Mouse (Mus musculus): ENCODE results near the gene Mturn. TPM values are rescaled to one million over a fixed set of nuclear protein-coding genes. Genes with fewer than 3 reads are reported as not detected.

Mturn gene
- total and polyA plus RNA-seq, 3 experiments: 0.96 to 3.2 (median 1.9) TPM

GRCm38 (mm10) chr6:54669868-54670267 lies 11.6 kb upstream of the Mturn start:
- Histone ChIP-seq H3K27me3 (ENCODE audit: insufficient read depth, low read length) (peaks cover 10% of the 10 kb centered on the region), H3K4me1 (ENCODE audit: insufficient read depth, low read depth, low read length) (no peaks in the 10 kb centered on the region), H3K4me3 (ENCODE audit: low read depth, low read length) (no peak overlapping the region), H3K36me3 (replicated peaks) (no peaks in the 10 kb centered on the region), H3K9me3 (replicated peaks) (no peaks in the 10 kb centered on the region)
- ATAC-seq (ENCODE audit: extremely low read depth, insufficient number of reproducible peaks, low FRiP score, poor library complexity, severe bottlenecking) (no peak), DNase-seq (ENCODE audit: low spot score) (no peak)
- TF ChIP-seq GATA2 (IDR thresholded peaks at IDR 0.05; ENCODE audit: borderline replicate concordance, low read depth, low read length) (no peak), CTCF (IDR thresholded peaks at IDR 0.05; ENCODE audit: low read depth, low read length) (no peak), POLR2AphosphoS5 (IDR thresholded peaks at IDR 0.05; ENCODE audit: insufficient replicate concordance, low read depth, low read length) (no peak), TAL1 (conservative IDR thresholded peaks at IDR 0.05; ENCODE audit: low read depth, low read length) (no peak), GATA1 (IDR thresholded peaks at IDR 0.05; ENCODE audit: borderline replicate concordance, low read length) (no peak)

- ATAC-seq (ENCODE audit: extremely low read depth, insufficient number of reproducible peaks, low FRiP score, poor library complexity, severe bottlenecking) (no peak), DNase-seq (ENCODE audit: low spot score) (no peak)
- Histone ChIP-seq H3K9me3 (replicated peaks) (no peaks in the 10 kb centered on the region), H3K4me1 (ENCODE audit: insufficient read depth, low read depth, low read length) (no peaks in the 10 kb centered on the region), H3K27me3 (ENCODE audit: insufficient read depth, low read length) (peaks cover 10% of the 10 kb centered on the region), H3K4me3 (ENCODE audit: low read depth, low read length) (no peak overlapping the region), H3K36me3 (replicated peaks) (no peaks in the 10 kb centered on the region)
- TF ChIP-seq GATA2 (IDR thresholded peaks at IDR 0.05; ENCODE audit: borderline replicate concordance, low read depth, low read length) (no peak), TAL1 (conservative IDR thresholded peaks at IDR 0.05; ENCODE audit: low read depth, low read length) (no peak), POLR2AphosphoS5 (IDR thresholded peaks at IDR 0.05; ENCODE audit: insufficient replicate concordance, low read depth, low read length) (no peak), GATA1 (IDR thresholded peaks at IDR 0.05; ENCODE audit: borderline replicate concordance, low read length) (no peak), CTCF (IDR thresholded peaks at IDR 0.05; ENCODE audit: low read depth, low read length) (no peak)
Observed at GRCm38 (mm10) chr6:54672901-54673300, 8.5 kb upstream of the Mturn start.

GRCm38 (mm10) chr6:54679686-54680085 lies 1.7 kb upstream of the Mturn start:
- Histone ChIP-seq H3K4me1 (ENCODE audit: insufficient read depth, low read depth, low read length) (peaks cover 22% of the 10 kb centered on the region), H3K4me3 (ENCODE audit: low read depth, low read length) (no peak overlapping the region), H3K27me3 (ENCODE audit: insufficient read depth, low read length) (peaks cover 18% of the 10 kb centered on the region), H3K9me3 (replicated peaks) (no peaks in the 10 kb centered on the region), H3K36me3 (replicated peaks) (no peaks in the 10 kb centered on the region)
- ATAC-seq (ENCODE audit: extremely low read depth, insufficient number of reproducible peaks, low FRiP score, poor library complexity, severe bottlenecking): no peak
- DNase-seq (ENCODE audit: low spot score): no peak
- TF ChIP-seq GATA1 (IDR thresholded peaks at IDR 0.05; ENCODE audit: borderline replicate concordance, low read length) (no peak), GATA2 (IDR thresholded peaks at IDR 0.05; ENCODE audit: borderline replicate concordance, low read depth, low read length) (no peak), POLR2AphosphoS5 (IDR thresholded peaks at IDR 0.05; ENCODE audit: insufficient replicate concordance, low read depth, low read length) (no peak), CTCF (IDR thresholded peaks at IDR 0.05; ENCODE audit: low read depth, low read length) (no peak), TAL1 (conservative IDR thresholded peaks at IDR 0.05; ENCODE audit: low read depth, low read length) (0 out of 2 replicates have a peak, but pooled peaks have one; percentile 16)

GRCm38 (mm10) chr6:54681746-54682428 lies 463 bp downstream of the Mturn start:
- peak; percentile 20 for DNase-seq (ENCODE audit: low spot score)
- Histone ChIP-seq H3K9me3 (replicated peaks) (no peaks in the 10 kb centered on the region), H3K27me3 (ENCODE audit: insufficient read depth, low read length) (peaks cover 18% of the 10 kb centered on the region), H3K36me3 (replicated peaks) (no peaks in the 10 kb centered on the region), H3K4me1 (ENCODE audit: insufficient read depth, low read depth, low read length) (peaks cover 34% of the 10 kb centered on the region), H3K4me3 (ENCODE audit: low read depth, low read length) (peak overlapping the region; percentile 87)
- TF ChIP-seq CTCF (IDR thresholded peaks at IDR 0.05; ENCODE audit: low read depth, low read length): no peak
- TF ChIP-seq GATA1 (IDR thresholded peaks at IDR 0.05; ENCODE audit: borderline replicate concordance, low read length): no peak
- TF ChIP-seq POLR2AphosphoS5 (IDR thresholded peaks at IDR 0.05; ENCODE audit: insufficient replicate concordance, low read depth, low read length): no peak
- TF ChIP-seq GATA2 (IDR thresholded peaks at IDR 0.05; ENCODE audit: borderline replicate concordance, low read depth, low read length): no peak
- no peak for TF ChIP-seq TAL1 (conservative IDR thresholded peaks at IDR 0.05; ENCODE audit: low read depth, low read length)
- no peak for ATAC-seq (ENCODE audit: extremely low read depth, insufficient number of reproducible peaks, low FRiP score, poor library complexity, severe bottlenecking)

- ATAC-seq (ENCODE audit: extremely low read depth, insufficient number of reproducible peaks, low FRiP score, poor library complexity, severe bottlenecking) (no peak), DNase-seq (ENCODE audit: low spot score) (no peak)
- peaks cover 34% of the 10 kb centered on the region for H3K4me1 ChIP-seq (ENCODE audit: insufficient read depth, low read depth, low read length)
- H3K36me3 ChIP-seq (replicated peaks): no peaks in the 10 kb centered on the region
- H3K4me3 ChIP-seq (ENCODE audit: low read depth, low read length): no peak overlapping the region
- H3K9me3 ChIP-seq (replicated peaks): no peaks in the 10 kb centered on the region
- H3K27me3 ChIP-seq (ENCODE audit: insufficient read depth, low read length): peaks cover 20% of the 10 kb centered on the region
- TF ChIP-seq GATA2 (IDR thresholded peaks at IDR 0.05; ENCODE audit: borderline replicate concordance, low read depth, low read length): no peak
- TF ChIP-seq TAL1 (conservative IDR thresholded peaks at IDR 0.05; ENCODE audit: low read depth, low read length): no peak
- TF ChIP-seq CTCF (IDR thresholded peaks at IDR 0.05; ENCODE audit: low read depth, low read length): no peak
- TF ChIP-seq GATA1 (IDR thresholded peaks at IDR 0.05; ENCODE audit: borderline replicate concordance, low read length): no peak
- TF ChIP-seq POLR2AphosphoS5 (IDR thresholded peaks at IDR 0.05; ENCODE audit: insufficient replicate concordance, low read depth, low read length): no peak
Observed at GRCm38 (mm10) chr6:54684085-54684484, 2.7 kb downstream of the Mturn start.

- no peak for DNase-seq (ENCODE audit: low spot score)
- Histone ChIP-seq H3K4me1 (ENCODE audit: insufficient read depth, low read depth, low read length) (peaks cover 31% of the 10 kb centered on the region), H3K27me3 (ENCODE audit: insufficient read depth, low read length) (peaks cover 20% of the 10 kb centered on the region), H3K36me3 (replicated peaks) (no peaks in the 10 kb centered on the region), H3K4me3 (ENCODE audit: low read depth, low read length) (no peak overlapping the region), H3K9me3 (replicated peaks) (no peaks in the 10 kb centered on the region)
- no peak for TF ChIP-seq TAL1 (conservative IDR thresholded peaks at IDR 0.05; ENCODE audit: low read depth, low read length)
- no peak for TF ChIP-seq POLR2AphosphoS5 (IDR thresholded peaks at IDR 0.05; ENCODE audit: insufficient replicate concordance, low read depth, low read length)
- no peak for TF ChIP-seq CTCF (IDR thresholded peaks at IDR 0.05; ENCODE audit: low read depth, low read length)
- TF ChIP-seq GATA1 (IDR thresholded peaks at IDR 0.05; ENCODE audit: borderline replicate concordance, low read length): no peak
- TF ChIP-seq GATA2 (IDR thresholded peaks at IDR 0.05; ENCODE audit: borderline replicate concordance, low read depth, low read length): no peak
- ATAC-seq (ENCODE audit: extremely low read depth, insufficient number of reproducible peaks, low FRiP score, poor library complexity, severe bottlenecking): no peak
Observed at GRCm38 (mm10) chr6:54685103-54685502, 3.7 kb downstream of the Mturn start.
